Mouse (Mus musculus) neural tube, embryonic 14.5 days (tissue): ENCODE data around the gene Yipf7. TPM values are rescaled to one million over a fixed set of nuclear protein-coding genes. Genes with fewer than 3 reads are reported as not detected.

ENCODE experiments used
- ATAC-seq: fragments of 200-750 bp; cut with Nextera tagmentation; 2 replicates; pipeline ENCODE4 v1.8.0; 2017; ENCODE audit warnings: low read depth, mild to moderate bottlenecking, moderate TSS enrichment, moderate library complexity
- H3K27ac ChIP-seq: fragments of 300-500 bp; sonication (generic); 2 replicates; pipeline ENCODE4 v1.5.1; 2014; ENCODE audit warnings: low read depth, mild to moderate bottlenecking, control low read depth, low read length, moderate library complexity, mixed read lengths
- H3K27me3 ChIP-seq: fragments of 300-500 bp; sonication (generic); 2 replicates; pipeline ENCODE4 v1.6.1; 2014; ENCODE audit warnings: low read length; ENCODE audit not compliant: control insufficient read depth, insufficient read depth
- H3K36me3 ChIP-seq: fragments of 300-500 bp; sonication (generic); 2 replicates; pipeline ENCODE4 v1.6.1; 2014; ENCODE audit warnings: low read length, mixed read lengths; ENCODE audit not compliant: control insufficient read depth, insufficient read depth
- H3K4me1 ChIP-seq: fragments of 300-500 bp; sonication (generic); 2 replicates; pipeline ENCODE4 v1.6.1; 2014; ENCODE audit warnings: low read length; ENCODE audit not compliant: control insufficient read depth, insufficient read depth
- H3K4me2 ChIP-seq: fragments of 300-500 bp; sonication (generic); 2 replicates; pipeline ENCODE4 v1.6.1; 2014; ENCODE audit warnings: mild to moderate bottlenecking, low read depth, low read length, control low read depth
- H3K4me3 ChIP-seq: fragments of 300-500 bp; sonication (generic); 2 replicates; pipeline ENCODE4 v1.5.1; 2014; ENCODE audit warnings: low read depth, low read length, control low read depth, mixed read lengths
- H3K9ac ChIP-seq: fragments of 300-500 bp; sonication (generic); replicated peaks from 2 replicates; pipeline ENCODE4 v1.6.1; 2014; ENCODE audit warnings: low read depth, mild to moderate bottlenecking, control low read depth, low read length, mixed read lengths
- H3K9me3 ChIP-seq: fragments of 300-500 bp; sonication (generic); 2 replicates; pipeline ENCODE4 v1.6.1; 2016; ENCODE audit warnings: low read length; ENCODE audit not compliant: control insufficient read depth
- WGBS: fragments of 180-500 bp; shearing (Covaris S2); extraction: QIAGEN DNeasy Blood & Tissue Kit; methylation state at CpG from one replicate; pipeline ENCODE4 v1.1.7; 2014; 5-methylcytosine and 5-hydroxymethylcytosine counted together
- polyA plus RNA-seq: library from polyadenylated mRNA; unstranded; fragments of >200 nt; fragmentation: Nextera tagmentation; extraction: Ambion mirVana; gene quantifications from 2 replicates; pipeline ENCODE4 v1.2.1, GENCODE M21; 2014

Yipf7 gene
- polyA plus RNA-seq = not detected in 2 replicates

DNA sequence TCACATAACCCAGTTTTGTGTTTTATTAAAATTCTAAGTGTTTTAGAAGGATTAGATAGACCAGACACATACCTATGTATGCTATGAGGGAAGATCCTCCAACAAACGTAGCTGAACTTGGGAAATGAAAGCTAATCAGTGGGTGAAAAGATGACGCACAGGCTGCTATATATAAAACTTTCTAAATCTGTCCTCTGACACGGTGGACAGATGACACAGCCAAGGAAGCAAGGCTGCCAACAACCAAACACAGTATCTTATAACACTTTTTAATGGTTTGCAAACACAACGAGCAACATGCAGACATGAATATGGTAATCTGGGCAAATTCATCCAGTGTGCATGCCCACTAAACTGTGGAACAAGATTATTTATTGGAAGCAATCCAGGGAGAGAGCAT is at the start of gene Yipf7:
TSS of gene Yipf7 (minus strand) at position 160 of the 400 bp plus-strand sequence.
- Histone ChIP-seq H3K4me3 (no peak within 1 kb of the TSS), H3K4me2 (no peak within 1 kb of the TSS), H3K27ac (no peak within 1 kb of the TSS), H3K36me3 (no peaks in the 10 kb centered on the region), H3K9me3 (no peaks in the 10 kb centered on the region), H3K27me3 (no peaks in the 10 kb centered on the region), H3K4me1 (no peaks in the 10 kb centered on the region), H3K9ac (no peak within 1 kb of the TSS)
- no peak for ATAC-seq
- 78% methylated on average over 4 of the region's 4 CpGs for WGBS

GRCm38 (mm10) chr5:69591640-69592461 is 49.4 kb upstream of the Yipf7 start, which contains the start of gene Gnpda2:
Gene Gnpda2, minus strand, starts transcription at chr5:69592340.
- peak within 1 kb of the TSS; percentile 82 for H3K27ac ChIP-seq
- ATAC-seq = peak; percentile 98
- peak within 1 kb of the TSS; percentile 73 for H3K4me3 ChIP-seq
- H3K36me3 ChIP-seq = no peaks in the 10 kb centered on the region; the same call in 1 of the 2 replicates
- no peaks in the 10 kb centered on the region for H3K27me3 ChIP-seq
- 3% methylated on average over 42 of the region's 42 CpGs for whole genome bisulfite sequencing
- no peaks in the 10 kb centered on the region for H3K9me3 ChIP-seq
- H3K9ac ChIP-seq = peak within 1 kb of the TSS; percentile 86
- peaks cover 5% of the 10 kb centered on the region for H3K4me1 ChIP-seq
- H3K4me2 ChIP-seq = peak within 1 kb of the TSS; percentile 60

DNA sequence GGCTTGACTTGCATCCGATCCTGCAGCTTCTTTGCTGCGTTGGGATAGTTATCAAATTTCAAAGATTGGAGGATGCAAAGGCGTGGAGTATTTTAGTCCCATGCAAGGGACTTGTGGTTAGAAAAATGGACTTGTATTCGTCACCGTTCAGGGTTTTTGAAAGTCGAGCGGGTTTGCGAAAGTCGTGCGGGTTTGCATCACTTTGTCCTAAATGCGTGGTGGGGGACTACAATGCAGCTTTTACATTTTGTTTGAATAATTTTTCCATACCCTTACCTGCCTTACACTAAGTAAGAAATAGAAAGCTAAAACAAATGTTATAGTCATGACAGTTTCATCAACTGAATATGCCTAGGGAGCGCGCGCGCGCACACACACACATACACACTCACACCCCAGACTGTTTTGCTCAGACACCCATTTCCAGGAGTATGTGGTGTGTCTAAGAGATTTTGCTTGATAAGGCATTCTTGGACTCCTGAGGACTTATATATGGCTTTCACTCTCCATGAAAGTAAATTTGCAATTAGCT is 15.0 kb upstream of the Yipf7 start:
- Histone ChIP-seq H3K4me1 (no peaks in the 10 kb centered on the region), H3K9ac (peak overlapping the region; percentile 88), H3K4me2 (peak overlapping the region; percentile 79), H3K36me3 (peaks cover 11% of the 10 kb centered on the region), H3K4me3 (peak overlapping the region; percentile 89), H3K27me3 (no peaks in the 10 kb centered on the region), H3K9me3 (no peaks in the 10 kb centered on the region), H3K27ac (peak overlapping the region; percentile 89)
- peak; percentile 2; the same call in 1 of the 2 replicates for ATAC-seq
- WGBS = 10% methylated on average over 16 of the region's 16 CpGs

DNA sequence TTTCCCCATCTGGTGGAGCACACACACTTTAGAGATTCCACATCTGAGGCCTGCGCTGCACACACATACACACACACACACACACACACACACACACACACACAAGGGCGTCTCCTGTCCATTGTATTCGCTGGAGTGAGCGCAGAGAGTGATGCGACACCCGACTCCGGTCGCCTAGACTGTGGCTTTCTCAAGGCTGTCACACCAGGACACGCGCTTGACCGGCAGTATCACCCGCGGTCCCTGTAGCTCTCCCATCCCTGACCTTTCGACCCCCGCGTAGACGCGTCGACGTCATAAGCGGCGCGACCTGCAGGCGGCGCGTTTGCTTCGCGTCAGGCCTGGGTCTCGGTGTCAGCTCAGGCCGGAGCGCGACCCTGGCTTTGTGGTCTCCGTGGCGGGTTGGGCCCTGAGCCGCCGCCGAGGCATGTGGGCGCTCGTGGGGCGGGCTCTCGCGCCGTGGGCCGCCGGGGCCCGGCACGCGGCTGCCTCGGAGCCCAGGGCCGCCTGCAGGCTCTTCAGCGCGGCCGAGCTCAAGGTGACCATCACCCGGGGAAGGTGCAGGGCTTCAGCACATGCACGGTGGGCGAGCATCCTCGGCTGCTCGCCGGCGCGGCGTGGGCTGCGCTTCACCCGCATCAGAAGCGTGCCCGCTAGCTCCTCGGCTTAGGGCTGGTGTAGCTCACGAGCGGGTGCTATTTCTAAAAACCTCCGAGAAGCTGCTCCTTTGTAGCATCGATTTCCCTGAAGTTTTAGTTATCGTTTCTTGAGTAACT is 14.4 kb upstream of the Yipf7 start, which contains the start of gene Guf1:
TSS of gene Guf1 (plus strand) at position 296 of the 776 bp plus-strand sequence.
- under 1% methylated on average over 68 of the region's 72 CpGs for WGBS
- H3K27ac ChIP-seq = peak within 1 kb of the TSS; percentile 89
- H3K4me1 ChIP-seq = no peaks in the 10 kb centered on the region
- H3K4me3 ChIP-seq = peak within 1 kb of the TSS; percentile 89
- peak within 1 kb of the TSS; percentile 79 for H3K4me2 ChIP-seq
- H3K27me3 ChIP-seq = no peaks in the 10 kb centered on the region
- H3K9ac ChIP-seq = peak within 1 kb of the TSS; percentile 88
- no peaks in the 10 kb centered on the region for H3K9me3 ChIP-seq
- H3K36me3 ChIP-seq = peaks cover 7% of the 10 kb centered on the region
- peak; percentile 94 for ATAC-seq

GRCm38 (mm10) chr5:69541680-69542079 is 768 bp downstream of the Yipf7 start:
- H3K27ac ChIP-seq = no peak overlapping the region

GRCm38 (mm10) chr5:69523944-69524343 is 18.5 kb downstream of the Yipf7 start:
- H3K27me3 ChIP-seq = no peaks in the 10 kb centered on the region
- H3K36me3 ChIP-seq = no peaks in the 10 kb centered on the region
- H3K4me1 ChIP-seq = no peaks in the 10 kb centered on the region
- ATAC-seq = no peak
- no peak overlapping the region for H3K9ac ChIP-seq
- H3K4me2 ChIP-seq = no peak overlapping the region
- H3K4me3 ChIP-seq = no peak overlapping the region
- no peak overlapping the region for H3K27ac ChIP-seq
- H3K9me3 ChIP-seq = no peaks in the 10 kb centered on the region

More at GRCm38 (mm10) chr5:69541680-69542079, 768 bp downstream of the Yipf7 start:
- Histone ChIP-seq H3K4me1 (no peaks in the 10 kb centered on the region), H3K36me3 (no peaks in the 10 kb centered on the region), H3K9ac (no peak overlapping the region), H3K4me2 (no peak overlapping the region), H3K4me3 (no peak overlapping the region), H3K27me3 (no peaks in the 10 kb centered on the region), H3K9me3 (no peaks in the 10 kb centered on the region)
- ATAC-seq = no peak
- 88% methylated on average over 1 of the region's 1 CpGs for WGBS

DNA sequence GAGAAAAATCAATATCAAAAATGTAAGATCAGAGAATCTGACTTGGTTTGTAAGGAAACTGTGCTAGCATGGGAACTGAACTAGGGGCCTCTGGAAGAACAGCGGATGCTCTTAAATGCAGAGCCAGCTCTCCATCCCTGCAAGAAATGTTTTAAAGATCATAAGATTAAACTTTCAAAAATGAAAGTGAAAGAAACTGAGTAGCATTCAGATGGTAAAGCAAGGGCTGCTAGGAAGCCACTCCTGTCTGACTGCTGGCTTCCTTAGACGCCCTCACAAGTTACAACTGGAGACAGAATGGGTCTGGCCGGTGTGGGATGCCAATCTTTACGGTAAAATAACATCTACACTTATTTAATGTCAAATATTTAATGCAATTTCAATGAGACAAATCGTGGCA is 20.4 kb downstream of the Yipf7 start:
- 72% methylated on average over 5 of the region's 5 CpGs for WGBS
- Histone ChIP-seq H3K36me3 (no peaks in the 10 kb centered on the region), H3K4me2 (no peak overlapping the region), H3K4me3 (no peak overlapping the region), H3K9ac (no peak overlapping the region), H3K4me1 (no peaks in the 10 kb centered on the region), H3K27me3 (no peaks in the 10 kb centered on the region), H3K27ac (no peak overlapping the region), H3K9me3 (no peaks in the 10 kb centered on the region)
- no peak for ATAC-seq

DNA sequence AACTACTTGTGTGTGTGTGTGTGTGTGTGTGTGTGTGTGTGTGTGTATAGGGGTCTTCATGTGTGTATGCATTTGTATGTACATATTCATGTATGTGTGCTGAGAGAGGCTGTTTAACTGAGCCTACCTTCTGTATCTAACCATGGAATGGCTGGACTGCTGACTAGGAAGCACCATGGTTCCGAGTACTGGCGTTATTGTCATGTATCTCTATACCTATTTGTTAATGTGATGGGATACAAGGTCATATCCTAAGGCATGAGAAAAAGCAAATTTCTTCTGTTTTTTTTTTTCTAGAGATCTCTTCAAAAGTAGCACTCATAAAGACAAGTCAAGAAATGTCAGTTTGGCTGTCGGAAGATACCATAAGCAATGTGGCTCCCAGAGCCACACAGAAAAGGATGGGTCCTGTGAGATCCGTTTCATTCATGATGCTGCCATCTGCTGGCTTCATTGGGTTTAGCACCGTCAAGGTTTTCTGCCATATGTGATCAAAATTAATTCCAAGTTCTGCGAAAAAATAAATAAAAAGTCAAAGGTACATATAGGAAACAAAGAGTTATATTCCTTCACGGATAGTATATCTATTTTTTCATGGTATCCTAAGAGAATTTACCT is 21.7 kb downstream of the Yipf7 start:
- no peak overlapping the region for H3K27ac ChIP-seq
- H3K4me3 ChIP-seq = no peak overlapping the region
- no peaks in the 10 kb centered on the region for H3K9me3 ChIP-seq
- WGBS = 36% methylated on average over 7 of the region's 7 CpGs
- no peak overlapping the region for H3K9ac ChIP-seq
- peak; percentile 74; the same call in 1 of the 2 replicates for ATAC-seq
- no peaks in the 10 kb centered on the region for H3K36me3 ChIP-seq
- H3K4me2 ChIP-seq = no peak overlapping the region
- no peaks in the 10 kb centered on the region for H3K4me1 ChIP-seq
- H3K27me3 ChIP-seq = no peaks in the 10 kb centered on the region
